Mouse (Mus musculus) B cell, adult 67 days (primary cell): Measurements from ENCODE around the gene Adam20. TPM values are rescaled to one million over a fixed set of nuclear protein-coding genes. Genes with fewer than 3 reads are reported as not detected.

ENCODE experiments used
- total RNA-seq, 2 experiments: library from RNA; stranded (reverse); gene quantifications; 4 replicates each; pipeline ENCODE4 v1.2.4; 2023

Gene Adam20
- not detected for total RNA-seq

GRCm38 (mm10) chr8:40792973-40793372 is at the start of gene Adam20:
Adam20 (plus strand) TSS chr8:40793273.

GRCm38 (mm10) chr8:40751908-40752307 is 41.2 kb upstream of the Adam20 start, which contains the start of gene Adam25:
Adam25 (plus strand) TSS chr8:40752208.

Other genes starting within 250 kb of the Adam20 start
- gene Adam24, start 118.2 kb upstream of the Adam20 start, total RNA-seq, result not detected
- gene Adam25, start 41.1 kb upstream of the Adam20 start, total RNA-seq, result not detected
- gene Adam39, start 29.7 kb downstream of the Adam20 start, total RNA-seq, result not detected